Mouse (Mus musculus): ENCODE measurements around the gene Gm6121.
"Not testable (repeated sequence)": the region's sequence is repeated elsewhere in the genome, so short reads cannot be mapped to it uniquely, and the experiment has no call there.

Gm6121 gene

DNA sequence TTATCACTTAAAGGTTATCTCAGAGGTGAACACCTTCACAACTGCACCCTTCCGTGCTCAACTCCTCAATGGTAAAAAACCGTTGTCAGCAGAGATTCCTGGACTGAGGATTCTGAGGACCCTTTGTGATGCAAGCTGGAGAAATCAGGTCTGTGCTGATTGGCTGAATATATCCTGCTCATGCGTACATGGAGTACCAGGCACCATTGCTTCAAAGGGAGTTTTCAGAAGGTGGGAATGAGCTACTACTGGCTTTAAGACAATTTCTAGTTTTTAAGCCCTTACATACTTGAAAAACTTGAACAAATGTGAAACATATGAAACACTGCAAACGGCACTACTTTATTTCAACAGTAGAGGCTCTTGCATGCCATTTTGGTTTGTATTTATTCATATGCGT lies at the start of gene Gm6121:
TSS of gene Gm6121 (minus strand) at position 101 of the 400 bp plus-strand sequence.
- in situ Hi-C loops (cut with MboI; ENCODE audit: low sequenced_read_pairs), result not testable (repeated sequence)
